Mouse (Mus musculus): ENCODE measurements around the gene Fads2.

DNA sequence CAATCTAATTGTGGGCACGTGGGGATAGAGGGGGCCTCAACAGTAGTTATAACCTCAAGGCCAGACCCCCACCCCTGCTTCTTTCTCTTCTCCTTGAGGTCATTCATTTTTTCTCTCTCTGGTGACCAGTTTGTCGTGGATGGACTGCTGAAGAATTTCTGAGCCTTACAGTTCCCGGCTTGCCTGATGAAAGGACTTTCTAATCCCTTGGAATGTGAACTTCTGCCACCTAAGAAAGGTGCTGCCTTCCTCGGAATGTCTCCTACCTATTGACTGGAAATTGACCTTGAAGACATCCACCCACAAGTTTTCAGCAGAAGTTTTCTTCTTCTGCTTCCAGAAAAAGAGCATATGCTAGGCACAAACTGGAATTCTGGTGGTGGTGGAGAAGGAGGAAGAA, 42.9 kb upstream of the Fads2 start:
- no peak for TF ChIP-seq MAFK (IDR thresholded peaks at IDR 0.05; ENCODE audit: insufficient read depth, low read depth, low read length)
- TF ChIP-seq ZC3H11A (IDR thresholded peaks at IDR 0.05; ENCODE audit: borderline replicate concordance, low read depth, low read length): no peak
